Mouse (Mus musculus): ENCODE measurements around the gene Mtor.

GRCm38 (mm10) chr4:148532516-148532915, 84.1 kb downstream of the Mtor start:
- no peak for TF ChIP-seq EP300 (optimal IDR thresholded peaks at IDR 0.05)
- TF ChIP-seq CTCF (IDR thresholded peaks at IDR 0.05; ENCODE audit: low read depth), result no peak
